Mouse (Mus musculus) thymus, adult 2 months (tissue): ENCODE measurements around the gene AI481877. TPM values are rescaled to one million over a fixed set of nuclear protein-coding genes. Genes with fewer than 3 reads are reported as not detected.

Experiments used
- DNase-seq: peaks from one replicate; pipeline ENCODE4 v3.0.0; 2021
- H3K27ac ChIP-seq: fragments of 200-500 bp; 2 replicates; pipeline ENCODE4 v1.5.1; 2012; ENCODE audit warnings: low read length, control low read depth; ENCODE audit not compliant: control insufficient read depth, insufficient read depth
- H3K27me3 ChIP-seq: fragments of 200-500 bp; 2 replicates; pipeline ENCODE4 v1.6.1; 2012; ENCODE audit warnings: mild to moderate bottlenecking, low read length, moderate library complexity, mixed read lengths; ENCODE audit not compliant: control insufficient read depth, insufficient read depth
- H3K36me3 ChIP-seq: fragments of 200-500 bp; 2 replicates; pipeline ENCODE4 v1.6.1; 2012; ENCODE audit warnings: mild to moderate bottlenecking, low read length, moderate library complexity; ENCODE audit not compliant: control insufficient read depth, insufficient read depth
- H3K4me1 ChIP-seq: fragments of 200-500 bp; replicated peaks from 2 replicates; pipeline ENCODE4 v1.6.1; 2012; ENCODE audit warnings: low read length; ENCODE audit not compliant: control insufficient read depth, insufficient read depth
- H3K4me3 ChIP-seq: fragments of 200-500 bp; 2 replicates; pipeline ENCODE4 v1.5.1; 2012; ENCODE audit warnings: mild to moderate bottlenecking, low read length, control low read depth, moderate library complexity; ENCODE audit not compliant: control insufficient read depth, insufficient read depth
- CTCF ChIP-seq: fragments of 200-500 bp; IDR thresholded peaks from 2 replicates; pipeline ENCODE4 v1.5.1; 2012; ENCODE audit warnings: mild to moderate bottlenecking, control low read depth, low read length, moderate library complexity, borderline replicate concordance; ENCODE audit not compliant: control insufficient read depth, poor library complexity, insufficient read depth; ENCODE audit errors: extremely low read depth
- POLR2A ChIP-seq: fragments of 200-500 bp; IDR thresholded peaks from 2 replicates; pipeline ENCODE4 v1.6.1; 2012; ENCODE audit warnings: mild to moderate bottlenecking, low read length, control low read depth, moderate library complexity; ENCODE audit not compliant: control insufficient read depth, poor library complexity, insufficient read depth; ENCODE audit errors: extremely low read depth
- WGBS: fragments of 180-500 bp; shearing (Covaris S2); methylation state at CpG from one replicate; pipeline ENCODE4 v1.1.7; 2018; 5-methylcytosine and 5-hydroxymethylcytosine counted together
- polyA plus RNA-seq: library from polyadenylated mRNA; depleted of rRNA; stranded (reverse); fragments of >200 nt; gene quantifications from 2 replicates; pipeline ENCODE4 v1.2.3, GENCODE M21; 2012; rRNA removed

The AI481877 gene
- polyA plus RNA-seq, 1 experiment, result not detected

GRCm38 (mm10) chr4:59002948-59003805 lies 135.6 kb downstream of the AI481877 start, which contains the start of gene Gm20503:
TSS of gene Gm20503 (plus strand) at chr4:59003210.
- peak; percentile 93 for DNase-seq
- H3K36me3 ChIP-seq, result no peaks in the 10 kb centered on the region
- H3K27ac ChIP-seq, result no peak within 1 kb of the TSS
- under 1% methylated on average over 77 of the region's 89 CpGs for WGBS
- H3K4me3 ChIP-seq, result peak within 1 kb of the TSS; percentile 86
- H3K4me1 ChIP-seq, result peaks cover 8% of the 10 kb centered on the region
- TF ChIP-seq CTCF, result peak; percentile 59; the same call in 1 of the 2 replicates
- peak; percentile 73 for TF ChIP-seq POLR2A
- no peaks in the 10 kb centered on the region for H3K27me3 ChIP-seq

- no peak overlapping the region for H3K4me3 ChIP-seq
- no peaks in the 10 kb centered on the region for H3K36me3 ChIP-seq
- TF ChIP-seq POLR2A (no peak), CTCF (no peak)
- peak; percentile 60 for DNase-seq
- WGBS, result 1% methylated on average over 2 of the region's 2 CpGs
- no peaks in the 10 kb centered on the region for H3K27me3 ChIP-seq
- peaks cover 8% of the 10 kb centered on the region for H3K4me1 ChIP-seq
- no peak overlapping the region for H3K27ac ChIP-seq
Observed at GRCm38 (mm10) chr4:59000614-59001013, 138.2 kb downstream of the AI481877 start.

GRCm38 (mm10) chr4:58999686-59000085 lies 139.1 kb downstream of the AI481877 start:
- Histone ChIP-seq H3K4me1 (peaks cover 7% of the 10 kb centered on the region), H3K4me3 (no peak overlapping the region), H3K36me3 (no peaks in the 10 kb centered on the region), H3K27ac (no peak overlapping the region), H3K27me3 (no peaks in the 10 kb centered on the region)
- peak; percentile 73 for DNase-seq
- TF ChIP-seq CTCF (no peak; the same call in 1 of the 2 replicates), POLR2A (no peak)
- 1% methylated on average over 2 of the region's 2 CpGs for WGBS

- H3K27me3 ChIP-seq, result no peaks in the 10 kb centered on the region
- 100% methylated on average over 1 of the region's 1 CpGs for WGBS
- H3K4me3 ChIP-seq, result no peak overlapping the region
- peaks cover 5% of the 10 kb centered on the region for H3K4me1 ChIP-seq
- TF ChIP-seq POLR2A, result no peak
- no peak for TF ChIP-seq CTCF
- H3K27ac ChIP-seq, result no peak overlapping the region
- no peak for DNase-seq
- no peaks in the 10 kb centered on the region for H3K36me3 ChIP-seq
Observed at GRCm38 (mm10) chr4:58998688-58999087, 140.1 kb downstream of the AI481877 start.

GRCm38 (mm10) chr4:58997081-58997480 lies 141.7 kb downstream of the AI481877 start:
- H3K36me3 ChIP-seq, result no peaks in the 10 kb centered on the region
- DNase-seq, result no peak
- no peak overlapping the region for H3K4me3 ChIP-seq
- WGBS, result 97% methylated on average over 5 of the region's 5 CpGs
- H3K27me3 ChIP-seq, result no peaks in the 10 kb centered on the region
- TF ChIP-seq CTCF (no peak), POLR2A (no peak)
- H3K27ac ChIP-seq, result no peak overlapping the region
- no peaks in the 10 kb centered on the region for H3K4me1 ChIP-seq

GRCm38 (mm10) chr4:58995251-58995693 lies 143.5 kb downstream of the AI481877 start:
- no peak overlapping the region for H3K27ac ChIP-seq
- no peaks in the 10 kb centered on the region for H3K27me3 ChIP-seq
- no peak overlapping the region for H3K4me3 ChIP-seq
- no peaks in the 10 kb centered on the region for H3K36me3 ChIP-seq
- no peak for DNase-seq
- WGBS, result 91% methylated on average over 8 of the region's 8 CpGs
- TF ChIP-seq POLR2A (no peak), CTCF (no peak)
- H3K4me1 ChIP-seq, result no peaks in the 10 kb centered on the region

GRCm38 (mm10) chr4:58994762-58995161 lies 144.0 kb downstream of the AI481877 start, which contains the start of gene Dnajc25:
TSS of gene Dnajc25 (plus strand) at chr4:58995062.
- TF ChIP-seq CTCF (no peak), POLR2A (no peak)
- Histone ChIP-seq H3K27ac (no peak within 1 kb of the TSS), H3K27me3 (no peaks in the 10 kb centered on the region), H3K4me1 (no peaks in the 10 kb centered on the region), H3K36me3 (no peaks in the 10 kb centered on the region), H3K4me3 (no peak within 1 kb of the TSS)
- WGBS, result 93% methylated on average over 4 of the region's 4 CpGs
- no peak for DNase-seq

Other genes with a start within 250 kb of the AI481877 start
- gene Ecpas, start 226.2 kb downstream of the AI481877 start, polyA plus RNA-seq, result 30.6 and 46.7 TPM in 2 replicates
- 0.04 TPM in 1 of 2 replicates, not detected in the other for gene Zkscan16, start 195.4 kb downstream of the AI481877 start, polyA plus RNA-seq
- gene Ptgr1, start 151.9 kb downstream of the AI481877 start, polyA plus RNA-seq, result 3.0 and 3.4 TPM in 2 replicates
- gene Dnajc25, start 143.9 kb downstream of the AI481877 start, polyA plus RNA-seq, result 2.3 and 3.1 TPM in 2 replicates
- not detected in 2 replicates for gene Gm20503, start 135.8 kb downstream of the AI481877 start, polyA plus RNA-seq
- 22.8 and 32.7 TPM in 2 replicates for gene Gng10, start 103.9 kb downstream of the AI481877 start, polyA plus RNA-seq
- gene Ugcg, start 50.3 kb upstream of the AI481877 start, polyA plus RNA-seq, result 47.0 and 84.3 TPM in 2 replicates